Mouse (Mus musculus) small intestine, adult 2 months (tissue): ENCODE measurements around the gene Slc9a3r2. TPM values are rescaled to one million over a fixed set of nuclear protein-coding genes. Genes with fewer than 3 reads are reported as not detected.
A peak's percentile ranks its signal among the peaks of the same experiment; 100 is the strongest.
"Not testable (repeated sequence)": the region's sequence is repeated elsewhere in the genome, so short reads cannot be mapped to it uniquely, and the experiment has no call there.

Experiments used
- H3K27ac ChIP-seq: fragments of 200-500 bp; 2 replicates; pipeline ENCODE4 v1.5.1; 2012; ENCODE audit warnings: low read depth, low read length, control low read depth, inconsistent platforms; ENCODE audit not compliant: insufficient read depth
- H3K27me3 ChIP-seq: fragments of 200-500 bp; 2 replicates; pipeline ENCODE4 v1.6.1; 2012; ENCODE audit warnings: mild to moderate bottlenecking, moderate library complexity, low read length, inconsistent platforms; ENCODE audit not compliant: control insufficient read depth, insufficient read depth
- H3K36me3 ChIP-seq: fragments of 200-500 bp; 2 replicates; pipeline ENCODE4 v1.6.1; 2012; ENCODE audit warnings: mild to moderate bottlenecking, low read length, control low read depth, inconsistent platforms; ENCODE audit not compliant: control insufficient read depth, insufficient read depth
- H3K4me1 ChIP-seq: fragments of 200-500 bp; 2 replicates; pipeline ENCODE4 v1.6.1; 2012; ENCODE audit warnings: low read length, inconsistent platforms, mixed read lengths; ENCODE audit not compliant: control insufficient read depth, insufficient read depth, insufficient read length
- H3K4me3 ChIP-seq: fragments of 200-500 bp; 2 replicates; pipeline ENCODE4 v1.5.1; 2012; ENCODE audit warnings: low read depth, mild to moderate bottlenecking, control low read depth, inconsistent platforms, low read length, moderate library complexity
- CTCF ChIP-seq: fragments of 200-500 bp; IDR thresholded peaks from 2 replicates; pipeline ENCODE4 v1.5.1; 2012; ENCODE audit warnings: low read depth, mild to moderate bottlenecking, control low read depth, inconsistent platforms, low read length, moderate library complexity, mixed read lengths; ENCODE audit not compliant: insufficient replicate concordance, insufficient read length; ENCODE audit errors: extremely low read depth
- POLR2A ChIP-seq: fragments of 200-500 bp; IDR thresholded peaks from 2 replicates; pipeline ENCODE4 v1.6.1; 2012; ENCODE audit warnings: low read depth, mild to moderate bottlenecking, control low read depth, inconsistent platforms, low read length, moderate library complexity
- WGBS: fragments of 180-500 bp; shearing (Covaris S2); methylation state at CpG from one replicate; pipeline ENCODE4 v1.1.7; 2018; 5-methylcytosine and 5-hydroxymethylcytosine counted together
- polyA plus RNA-seq: library from polyadenylated mRNA; depleted of rRNA; stranded (reverse); fragments of >200 nt; gene quantifications from 2 replicates; pipeline ENCODE4 v1.2.3, GENCODE M21; 2012

Gene Slc9a3r2
- polyA plus RNA-seq, 1 experiment = 44.9 TPM

GRCm38 (mm10) chr17:24676187-24676586 is 26.1 kb upstream of the Slc9a3r2 start:
- Histone ChIP-seq H3K27ac (no peak overlapping the region), H3K27me3 (no peaks in the 10 kb centered on the region), H3K4me3 (no peak overlapping the region), H3K36me3 (peaks cover 43% of the 10 kb centered on the region), H3K4me1 (peaks cover 14% of the 10 kb centered on the region)
- TF ChIP-seq POLR2A = no peak; the same call in 1 of the 2 replicates
- peak; percentile 84; the same call in 1 of the 2 replicates for TF ChIP-seq CTCF
- 64% methylated on average over 2 of the region's 2 CpGs for WGBS

DNA sequence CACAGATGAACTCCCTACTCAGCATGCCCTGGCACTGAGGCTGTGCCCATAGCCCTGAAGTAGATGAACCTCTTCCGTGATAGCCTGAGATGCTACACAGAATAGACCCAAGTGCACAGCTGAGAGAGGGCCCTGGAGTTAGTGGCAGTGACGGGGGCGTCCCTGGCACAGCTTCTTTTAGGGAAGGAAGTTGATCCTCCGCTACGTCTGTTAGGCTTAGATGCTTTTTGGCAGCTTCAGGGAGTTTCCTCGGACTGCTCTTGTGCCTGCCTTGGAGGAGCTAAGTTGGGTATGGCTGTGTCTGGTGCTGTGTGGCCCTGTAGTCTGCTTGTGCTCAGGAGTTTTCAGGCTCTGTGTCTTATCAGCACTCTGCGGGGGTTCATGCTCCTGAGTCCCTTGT is 24.1 kb upstream of the Slc9a3r2 start:
- Histone ChIP-seq H3K27me3 (no peaks in the 10 kb centered on the region), H3K27ac (no peak overlapping the region), H3K4me1 (peaks cover 18% of the 10 kb centered on the region), H3K4me3 (no peak overlapping the region), H3K36me3 (peaks cover 25% of the 10 kb centered on the region)
- TF ChIP-seq POLR2A = no peak
- no peak for TF ChIP-seq CTCF
- 73% methylated on average over 7 of the region's 7 CpGs for WGBS

- WGBS = 5% methylated on average over 5 of the region's 5 CpGs
- H3K27ac ChIP-seq = peak overlapping the region; percentile 35
- no peaks in the 10 kb centered on the region for H3K27me3 ChIP-seq
- peaks cover 15% of the 10 kb centered on the region; the same call in 1 of the 2 replicates for H3K4me1 ChIP-seq
- H3K36me3 ChIP-seq = peaks cover 7% of the 10 kb centered on the region
- TF ChIP-seq POLR2A (no peak; the same call in 1 of the 2 replicates), CTCF (no peak)
- H3K4me3 ChIP-seq = peak overlapping the region; percentile 22; the same call in 1 of the 2 replicates
Observed at GRCm38 (mm10) chr17:24672141-24672540, 22.0 kb upstream of the Slc9a3r2 start.

GRCm38 (mm10) chr17:24671346-24671745 is 21.2 kb upstream of the Slc9a3r2 start:
- Histone ChIP-seq H3K4me3 (no peak overlapping the region), H3K27me3 (no peaks in the 10 kb centered on the region), H3K36me3 (no peaks in the 10 kb centered on the region), H3K27ac (peak overlapping the region; percentile 7; the same call in 1 of the 2 replicates), H3K4me1 (peaks cover 15% of the 10 kb centered on the region; the same call in 1 of the 2 replicates)
- TF ChIP-seq POLR2A (no peak), CTCF (no peak)
- 44% methylated on average over 5 of the region's 5 CpGs for WGBS

GRCm38 (mm10) chr17:24670246-24670844 is 20.2 kb upstream of the Slc9a3r2 start:
- 2% methylated on average over 8 of the region's 8 CpGs for WGBS
- Histone ChIP-seq H3K4me3 (peak overlapping the region; percentile 71), H3K27ac (peak overlapping the region; percentile 36), H3K36me3 (no peaks in the 10 kb centered on the region), H3K27me3 (no peaks in the 10 kb centered on the region), H3K4me1 (peaks cover 15% of the 10 kb centered on the region; the same call in 1 of the 2 replicates)
- TF ChIP-seq CTCF = no peak
- TF ChIP-seq POLR2A = no peak

DNA sequence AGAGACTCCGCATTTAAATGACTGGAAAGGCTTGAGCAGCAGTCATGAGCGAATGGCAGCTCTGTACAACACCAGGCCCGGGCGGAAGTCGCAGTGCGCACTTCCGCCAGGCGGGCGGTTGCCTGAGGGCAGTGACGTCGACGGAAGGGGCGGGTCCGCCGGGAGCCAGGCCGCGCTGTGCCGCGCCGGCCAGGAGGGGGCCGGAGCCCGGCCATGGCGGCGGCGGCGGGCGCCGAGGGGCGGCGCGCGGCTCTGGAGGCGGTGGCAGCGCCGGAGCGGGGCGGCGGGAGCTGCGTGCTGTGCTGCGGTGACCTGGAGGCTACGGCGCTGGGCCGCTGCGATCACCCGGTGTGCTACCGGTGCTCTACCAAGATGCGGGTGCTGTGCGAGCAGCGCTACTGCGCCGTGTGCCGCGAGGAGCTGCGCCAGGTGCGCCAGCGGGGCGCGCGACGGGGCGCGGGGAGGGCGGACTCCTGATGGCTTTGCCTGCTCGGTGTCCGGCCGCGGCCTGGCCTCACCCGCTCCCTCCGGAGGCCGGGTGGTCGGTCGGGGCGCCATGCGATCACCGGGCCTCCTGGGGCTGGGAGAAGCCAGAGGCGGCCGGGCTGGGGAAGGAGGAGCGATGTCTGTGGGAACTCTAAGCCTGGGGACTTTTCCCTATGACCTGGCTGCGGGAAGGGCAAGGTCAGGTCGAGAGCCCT is 19.6 kb upstream of the Slc9a3r2 start, which contains the start of gene Zfp598:
TSS of gene Zfp598 (plus strand) at position 143 of the 701 bp plus-strand sequence.
- H3K36me3 ChIP-seq = no peaks in the 10 kb centered on the region
- H3K27ac ChIP-seq = peak within 1 kb of the TSS; percentile 36
- under 1% methylated on average over 80 of the region's 80 CpGs for WGBS
- peak; percentile 37; the same call in 1 of the 2 replicates for TF ChIP-seq CTCF
- TF ChIP-seq POLR2A = peak; percentile 67; the same call in 1 of the 2 replicates
- peak within 1 kb of the TSS; percentile 71 for H3K4me3 ChIP-seq
- H3K27me3 ChIP-seq = no peaks in the 10 kb centered on the region
- peaks cover 15% of the 10 kb centered on the region; the same call in 1 of the 2 replicates for H3K4me1 ChIP-seq

- not testable (repeated sequence) for H3K36me3 ChIP-seq, H3K27me3 ChIP-seq
- Histone ChIP-seq H3K4me1 (peaks cover 15% of the 10 kb centered on the region; the same call in 1 of the 2 replicates), H3K4me3 (peak overlapping the region; percentile 58), H3K27ac (peak overlapping the region; percentile 33; the same call in 1 of the 2 replicates)
- 7% methylated on average over 15 of the region's 15 CpGs for WGBS
Observed at GRCm38 (mm10) chr17:24669214-24669544, 19.1 kb upstream of the Slc9a3r2 start.
